Mouse (Mus musculus) hindbrain, embryonic 16.5 days (tissue): Measurements from ENCODE around the gene Plxnb2. TPM values are rescaled to one million over a fixed set of nuclear protein-coding genes. Genes with fewer than 3 reads are reported as not detected.
A peak's percentile ranks its signal among the peaks of the same experiment; 100 is the strongest.

Source experiments
- ATAC-seq: fragments of 200-750 bp; cut with Nextera tagmentation; 2 replicates; pipeline ENCODE4 v1.8.0; 2017; ENCODE audit warnings: moderate TSS enrichment, moderate library complexity
- H3K27ac ChIP-seq: fragments of 300-500 bp; sonication (generic); 2 replicates; pipeline ENCODE4 v1.5.1; 2014; ENCODE audit warnings: low read depth, mild to moderate bottlenecking, control low read depth, low read length, moderate library complexity
- H3K27me3 ChIP-seq: fragments of 300-500 bp; sonication (generic); replicated peaks from 2 replicates; pipeline ENCODE4 v1.6.1; 2014; ENCODE audit warnings: low read length; ENCODE audit not compliant: control insufficient read depth, insufficient read depth
- H3K36me3 ChIP-seq: fragments of 300-500 bp; sonication (generic); 2 replicates; pipeline ENCODE4 v1.6.1; 2014; ENCODE audit warnings: mild to moderate bottlenecking, low read length, moderate library complexity, mixed read lengths; ENCODE audit not compliant: control insufficient read depth, insufficient read depth
- H3K4me1 ChIP-seq: fragments of 300-500 bp; sonication (generic); 2 replicates; pipeline ENCODE4 v1.6.1; 2014; ENCODE audit warnings: low read depth, low read length; ENCODE audit not compliant: control insufficient read depth, insufficient read depth
- H3K4me2 ChIP-seq: fragments of 300-500 bp; sonication (generic); 2 replicates; pipeline ENCODE4 v1.6.1; 2014; ENCODE audit warnings: mild to moderate bottlenecking, low read length, control low read depth, moderate library complexity
- H3K4me3 ChIP-seq: fragments of 300-500 bp; sonication (generic); 2 replicates; pipeline ENCODE4 v1.5.1; 2014; ENCODE audit warnings: mild to moderate bottlenecking, low read length, control low read depth, moderate library complexity
- H3K9ac ChIP-seq: fragments of 300-500 bp; sonication (generic); 2 replicates; pipeline ENCODE4 v1.6.1; 2014; ENCODE audit warnings: low read depth, mild to moderate bottlenecking, control low read depth, low read length, moderate library complexity
- H3K9me3 ChIP-seq: fragments of 300-500 bp; sonication (generic); 2 replicates; pipeline ENCODE4 v1.6.1; 2014; ENCODE audit warnings: mild to moderate bottlenecking, low read length, moderate library complexity; ENCODE audit not compliant: control insufficient read depth
- WGBS: fragments of 180-500 bp; shearing (Covaris S2); extraction: QIAGEN DNeasy Blood & Tissue Kit; methylation state at CpG from one replicate; pipeline ENCODE4 v1.1.7; 2014; 5-methylcytosine and 5-hydroxymethylcytosine counted together
- polyA plus RNA-seq: library from polyadenylated mRNA; unstranded; fragments of >200 nt; fragmentation: Nextera tagmentation; extraction: Ambion mirVana; gene quantifications from 2 replicates; pipeline ENCODE4 v1.2.1, GENCODE M21; 2015

Plxnb2 gene
- 85.2 and 106 TPM in 2 replicates for polyA plus RNA-seq

DNA sequence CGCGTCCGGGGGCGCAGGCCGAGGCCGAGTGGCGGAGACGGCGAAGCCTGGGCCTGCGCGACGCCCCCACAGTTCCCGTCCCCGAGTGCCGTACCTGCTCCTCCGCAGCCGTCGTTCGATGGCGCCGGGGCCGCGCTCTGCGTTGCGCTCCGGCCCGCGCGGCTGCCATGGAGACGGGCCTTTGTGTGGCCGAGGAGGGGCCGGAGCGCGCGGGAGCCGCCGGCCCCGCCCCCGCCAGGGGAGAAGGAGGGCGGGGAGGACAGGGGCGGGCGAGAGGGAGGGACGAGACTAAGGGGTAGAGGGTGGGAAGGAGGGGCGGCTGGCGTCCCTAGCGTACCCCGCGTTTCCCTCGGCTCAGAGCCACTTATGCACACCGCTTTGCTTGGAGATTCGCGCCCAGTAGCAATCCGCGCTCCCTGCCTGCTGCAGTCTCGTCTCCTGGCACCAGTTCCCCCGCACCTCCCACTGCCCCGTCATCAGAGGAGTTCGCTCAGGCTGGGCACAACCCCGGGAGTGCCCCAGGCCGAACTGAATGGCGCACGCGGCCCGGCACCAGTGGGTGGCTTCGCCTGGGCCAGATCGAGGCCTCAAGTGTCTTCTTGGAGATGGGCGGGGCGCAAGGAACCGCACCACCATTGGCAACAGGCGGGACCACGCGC is at the start of gene Plxnb2:
Gene Plxnb2 (minus strand): TSS at position 218 of the 659 bp plus-strand sequence.
- peak within 1 kb of the TSS; percentile 85 for H3K4me3 ChIP-seq
- peak within 1 kb of the TSS; percentile 95 for H3K27ac ChIP-seq
- peak; percentile 85 for ATAC-seq
- peaks cover 46% of the 10 kb centered on the region for H3K4me1 ChIP-seq
- H3K27me3 ChIP-seq: no peaks in the 10 kb centered on the region
- WGBS: under 1% methylated on average over 57 of the region's 72 CpGs
- no peaks in the 10 kb centered on the region for H3K36me3 ChIP-seq
- H3K9ac ChIP-seq: peak within 1 kb of the TSS; percentile 94
- no peaks in the 10 kb centered on the region for H3K9me3 ChIP-seq
- peak within 1 kb of the TSS; percentile 92 for H3K4me2 ChIP-seq

DNA sequence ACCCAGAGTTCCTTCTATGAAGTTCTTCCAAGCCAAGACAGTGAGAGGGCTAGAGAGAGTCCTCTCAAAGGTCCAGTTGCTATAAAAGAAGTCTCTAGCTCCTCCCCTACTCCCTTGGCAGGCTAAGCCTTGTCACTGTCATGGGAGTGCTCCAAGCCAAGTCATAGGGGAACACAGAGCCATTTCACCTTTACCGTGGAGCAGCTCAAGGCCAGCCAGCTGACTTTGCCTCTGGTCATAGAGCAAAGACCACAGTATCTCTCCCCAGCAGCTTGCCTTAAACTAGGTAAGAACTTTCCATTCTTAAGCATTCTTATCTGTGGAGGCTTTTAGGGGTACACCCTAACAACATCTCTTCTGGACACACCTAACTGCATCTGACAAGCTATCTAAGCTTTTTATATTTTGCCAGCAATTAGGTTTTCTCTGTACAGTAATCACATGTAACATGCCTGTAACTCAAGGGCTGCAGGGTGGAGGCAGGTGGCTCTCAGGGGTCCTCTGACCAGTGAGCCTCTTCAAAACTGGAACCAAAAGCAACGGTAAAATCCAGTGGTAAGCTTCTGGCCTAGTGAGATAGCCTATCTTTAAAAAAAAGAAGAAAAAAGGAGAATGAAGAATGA is 35.1 kb upstream of the Plxnb2 start:
- no peak overlapping the region for H3K4me2 ChIP-seq
- no peak overlapping the region for H3K9ac ChIP-seq
- ATAC-seq: no peak
- WGBS: 82% methylated on average over 2 of the region's 2 CpGs
- H3K27me3 ChIP-seq: no peaks in the 10 kb centered on the region
- peaks cover 3% of the 10 kb centered on the region; the same call in 1 of the 2 replicates for H3K9me3 ChIP-seq
- peaks cover 13% of the 10 kb centered on the region for H3K36me3 ChIP-seq
- no peak overlapping the region for H3K4me3 ChIP-seq
- H3K4me1 ChIP-seq: peaks cover 22% of the 10 kb centered on the region
- H3K27ac ChIP-seq: no peak overlapping the region

DNA sequence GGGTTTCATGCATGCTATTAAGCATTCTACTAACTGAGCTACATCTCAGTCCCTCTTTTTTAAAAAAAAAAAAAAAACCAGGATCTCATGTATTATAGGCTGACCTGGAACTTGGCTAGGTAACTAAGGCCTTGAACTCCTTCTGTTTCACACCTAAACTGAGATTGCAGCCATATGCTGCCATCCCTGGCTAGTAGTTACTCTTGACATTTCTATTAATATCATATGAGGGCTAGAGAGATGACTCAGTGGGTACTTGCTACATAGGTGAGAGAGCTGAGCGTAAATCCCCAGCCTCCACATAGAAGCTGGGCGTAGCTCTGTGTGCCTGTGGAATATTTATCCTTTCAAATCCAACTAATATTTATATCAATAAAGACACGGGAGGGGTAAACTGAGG is 34.4 kb upstream of the Plxnb2 start:
- H3K36me3 ChIP-seq: peaks cover 13% of the 10 kb centered on the region
- H3K4me3 ChIP-seq: no peak overlapping the region
- 99% methylated on average over 3 of the region's 3 CpGs for WGBS
- H3K4me2 ChIP-seq: no peak overlapping the region
- H3K27me3 ChIP-seq: no peaks in the 10 kb centered on the region
- no peak overlapping the region for H3K27ac ChIP-seq
- no peak overlapping the region for H3K9ac ChIP-seq
- peaks cover 23% of the 10 kb centered on the region for H3K4me1 ChIP-seq
- no peak for ATAC-seq
- peaks cover 3% of the 10 kb centered on the region; the same call in 1 of the 2 replicates for H3K9me3 ChIP-seq

DNA sequence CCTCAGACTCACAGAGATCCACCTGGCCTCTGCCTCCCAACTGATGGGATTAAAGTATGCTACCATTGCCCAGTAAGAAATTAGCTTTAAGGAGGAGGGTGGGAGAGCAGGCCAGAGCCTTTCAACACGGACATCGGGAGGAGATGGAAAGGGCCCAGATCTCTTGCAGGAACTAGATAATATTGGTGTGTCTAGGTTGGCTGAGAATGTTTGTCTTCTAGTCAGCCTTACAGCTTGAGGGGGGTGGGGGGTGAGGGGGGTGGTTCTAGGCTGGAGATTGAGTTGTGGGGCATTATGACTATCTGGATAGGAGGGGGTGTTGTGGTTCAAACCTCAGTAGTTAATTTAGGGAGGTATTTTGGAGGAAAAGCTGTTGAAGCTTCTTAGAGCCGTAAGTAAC is 32.9 kb upstream of the Plxnb2 start:
- peak overlapping the region; percentile 46 for H3K4me2 ChIP-seq
- H3K9ac ChIP-seq: no peak overlapping the region; the same call in 1 of the 2 replicates
- H3K36me3 ChIP-seq: peaks cover 13% of the 10 kb centered on the region
- H3K27me3 ChIP-seq: no peaks in the 10 kb centered on the region
- peaks cover 26% of the 10 kb centered on the region for H3K4me1 ChIP-seq
- no peak overlapping the region; the same call in 1 of the 2 replicates for H3K4me3 ChIP-seq
- H3K9me3 ChIP-seq: peaks cover 3% of the 10 kb centered on the region; the same call in 1 of the 2 replicates
- WGBS: 79% methylated on average over 3 of the region's 3 CpGs
- ATAC-seq: no peak
- H3K27ac ChIP-seq: no peak overlapping the region

DNA sequence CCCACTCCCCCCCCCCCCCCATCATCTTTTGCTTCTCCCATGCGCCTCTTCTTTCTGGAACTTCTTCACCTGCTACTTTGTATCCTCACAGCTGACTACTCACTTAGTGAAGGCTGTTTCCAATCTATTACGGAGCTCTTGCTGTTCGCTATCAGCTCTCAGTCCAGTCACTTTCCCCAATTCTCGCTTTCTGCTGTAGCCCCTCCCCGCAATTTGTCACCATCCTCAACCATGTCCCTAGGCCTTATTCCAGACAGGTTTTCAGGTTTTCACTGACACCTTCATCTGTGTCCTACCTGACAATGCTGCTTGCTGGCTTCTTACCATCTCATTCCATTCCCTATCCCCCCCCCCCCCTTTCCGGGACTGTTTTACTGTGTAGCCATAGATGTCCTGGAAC is 31.9 kb upstream of the Plxnb2 start:
- Histone ChIP-seq H3K9me3 (peaks cover 3% of the 10 kb centered on the region; the same call in 1 of the 2 replicates), H3K9ac (peak overlapping the region; percentile 100), H3K27ac (no peak overlapping the region; the same call in 1 of the 2 replicates), H3K36me3 (peaks cover 13% of the 10 kb centered on the region), H3K4me1 (peaks cover 26% of the 10 kb centered on the region), H3K4me3 (peak overlapping the region; percentile 90), H3K4me2 (peak overlapping the region; percentile 61), H3K27me3 (no peaks in the 10 kb centered on the region)
- no peak for ATAC-seq
- WGBS: 44% methylated on average over 6 of the region's 6 CpGs

DNA sequence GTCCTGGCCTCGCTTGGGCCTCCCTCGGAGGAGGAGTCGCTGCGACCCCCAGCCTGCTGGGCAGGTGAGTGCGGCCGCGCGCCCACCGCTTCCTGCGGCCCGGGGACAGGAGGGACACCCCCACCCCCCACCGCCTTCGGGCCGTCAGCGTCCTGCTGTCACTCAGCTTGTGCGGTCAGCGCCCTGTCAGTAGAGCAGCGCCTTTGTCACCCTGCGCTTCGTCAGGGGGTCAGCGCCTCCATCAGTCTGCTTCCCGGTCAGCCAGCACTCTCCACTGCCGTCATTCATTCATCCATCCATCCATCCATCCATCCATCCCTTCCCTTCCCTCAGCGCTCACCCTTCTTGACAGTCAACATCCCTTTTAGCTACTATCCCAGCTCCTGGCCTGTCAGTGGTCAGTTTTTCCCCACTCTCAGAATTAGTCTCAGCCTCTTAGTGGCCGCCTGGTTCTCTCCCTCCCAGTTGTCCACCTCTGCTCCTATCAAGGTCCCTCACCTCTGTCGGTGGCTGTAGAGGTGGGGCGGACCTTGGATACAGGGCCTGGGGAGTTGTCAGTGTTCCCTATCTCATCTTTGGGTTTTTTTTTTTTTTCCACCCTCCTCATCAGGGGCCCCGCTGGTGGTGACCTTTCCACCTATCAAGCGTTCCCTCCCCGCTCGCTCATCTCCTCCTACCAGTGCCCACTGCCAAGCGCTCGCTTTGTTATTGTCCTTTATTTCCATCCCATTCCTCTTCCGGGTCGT is 31.3 kb upstream of the Plxnb2 start:
- H3K4me2 ChIP-seq: peak overlapping the region; percentile 61
- H3K9me3 ChIP-seq: peaks cover 3% of the 10 kb centered on the region; the same call in 1 of the 2 replicates
- H3K9ac ChIP-seq: peak overlapping the region; percentile 100
- H3K4me1 ChIP-seq: peaks cover 26% of the 10 kb centered on the region
- H3K27ac ChIP-seq: peak overlapping the region; percentile 92
- H3K4me3 ChIP-seq: peak overlapping the region; percentile 90
- H3K27me3 ChIP-seq: no peaks in the 10 kb centered on the region
- peaks cover 13% of the 10 kb centered on the region for H3K36me3 ChIP-seq
- under 1% methylated on average over 32 of the region's 35 CpGs for WGBS
- peak; percentile 60 for ATAC-seq

DNA sequence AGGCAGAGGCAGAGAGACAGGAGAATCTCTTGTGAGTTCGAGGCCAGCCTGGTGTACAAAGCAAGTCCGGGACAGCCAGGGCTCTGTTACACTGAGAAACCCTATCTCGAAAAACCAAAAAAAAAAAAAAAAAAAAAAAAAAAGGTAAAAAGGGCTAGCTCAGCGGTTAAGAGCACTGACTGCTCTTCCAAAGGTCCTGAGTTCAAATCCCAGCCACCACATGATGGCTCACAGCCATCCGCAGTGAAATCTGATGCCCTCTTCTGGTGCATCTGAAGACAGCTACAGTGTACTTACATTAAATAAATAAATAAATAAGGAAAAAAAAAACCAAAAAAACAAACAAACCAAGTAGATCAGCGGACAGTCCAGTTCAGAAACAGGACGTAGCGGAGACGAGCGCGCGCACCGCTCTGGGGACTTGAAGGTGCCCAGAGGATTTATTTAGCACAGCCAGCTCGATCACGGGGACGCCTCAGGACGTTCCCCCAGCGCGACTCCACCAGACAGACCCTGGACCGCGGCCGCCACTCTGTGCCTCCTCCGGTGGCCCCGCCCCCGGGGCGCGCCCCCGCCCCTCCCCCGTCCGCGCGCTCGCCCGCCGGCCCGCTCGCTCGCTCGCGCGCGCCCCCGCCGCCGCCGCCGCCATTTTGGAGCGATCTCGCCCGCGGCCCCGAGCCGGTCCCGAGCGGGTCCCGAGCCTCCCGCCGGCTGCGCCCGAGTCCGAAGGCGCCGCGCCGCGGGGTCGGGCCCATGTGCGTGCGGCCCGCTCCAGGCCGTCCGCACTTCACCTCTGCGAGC is 30.5 kb upstream of the Plxnb2 start, which contains the start of gene Ppp6r2:
Gene Ppp6r2 (plus strand): TSS at position 639 of the 801 bp plus-strand sequence.
- Histone ChIP-seq H3K4me3 (peak within 1 kb of the TSS; percentile 90), H3K4me2 (peak within 1 kb of the TSS; percentile 61), H3K27ac (peak within 1 kb of the TSS; percentile 92), H3K9me3 (no peaks in the 10 kb centered on the region), H3K4me1 (peaks cover 26% of the 10 kb centered on the region), H3K9ac (peak within 1 kb of the TSS; percentile 100), H3K36me3 (peaks cover 7% of the 10 kb centered on the region), H3K27me3 (no peaks in the 10 kb centered on the region)
- 4% methylated on average over 42 of the region's 73 CpGs for WGBS
- ATAC-seq: peak; percentile 83

DNA sequence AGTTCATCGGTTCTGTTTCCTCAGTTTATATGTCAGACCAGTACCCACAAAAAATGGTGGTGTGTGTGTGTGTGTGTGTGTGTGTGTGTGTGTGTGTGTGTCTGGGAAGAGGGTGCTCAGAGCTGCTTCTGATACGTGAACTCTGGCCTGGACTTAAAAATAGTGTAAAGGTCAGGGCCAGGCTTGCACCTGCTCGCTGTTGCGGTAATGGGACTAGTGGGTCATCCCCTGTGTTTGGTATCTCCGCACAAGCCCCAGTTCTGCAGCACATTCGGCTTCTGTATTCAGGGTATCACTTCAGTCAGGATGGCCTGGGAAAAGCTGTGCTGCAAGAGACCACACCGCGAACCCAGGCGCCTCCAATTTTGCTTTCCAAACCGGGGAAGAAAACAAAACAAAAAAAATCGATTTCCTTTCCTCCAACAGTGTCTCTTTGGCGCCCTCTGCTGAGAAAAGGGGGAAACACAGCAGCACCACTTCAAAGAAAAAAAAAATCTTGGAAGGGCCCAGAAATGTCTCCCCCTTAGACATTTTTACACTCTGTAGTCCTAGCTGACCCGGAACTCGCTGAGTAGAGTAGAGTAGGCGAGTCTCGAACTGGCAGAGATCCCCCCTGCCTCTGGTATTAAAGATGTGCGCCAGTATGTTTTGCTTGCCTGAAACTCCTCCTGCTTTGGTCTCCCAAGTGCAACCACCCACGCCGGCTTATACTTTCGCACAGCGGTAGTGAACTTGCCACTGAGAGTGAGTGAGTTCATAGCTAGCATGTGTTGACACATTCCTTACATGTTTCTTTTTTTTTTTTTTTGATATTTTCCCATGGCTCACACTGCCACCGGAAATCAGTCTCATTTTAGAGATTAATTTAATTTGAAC is 29.5 kb upstream of the Plxnb2 start:
- H3K9ac ChIP-seq: peak overlapping the region; percentile 65
- peak overlapping the region; percentile 82 for H3K27ac ChIP-seq
- no peaks in the 10 kb centered on the region for H3K27me3 ChIP-seq
- ATAC-seq: 0 out of 2 replicates have a peak, but pooled peaks have one; percentile 15
- H3K4me1 ChIP-seq: peaks cover 26% of the 10 kb centered on the region
- peak overlapping the region; percentile 33 for H3K4me3 ChIP-seq
- 21% methylated on average over 22 of the region's 22 CpGs for WGBS
- H3K4me2 ChIP-seq: peak overlapping the region; percentile 63
- no peaks in the 10 kb centered on the region for H3K9me3 ChIP-seq
- H3K36me3 ChIP-seq: no peaks in the 10 kb centered on the region
